Mouse (Mus musculus): ENCODE data around the gene Tcf7l2. TPM values are rescaled to one million over a fixed set of nuclear protein-coding genes. Genes with fewer than 3 reads are reported as not detected.

Gene Tcf7l2
- polyA plus RNA-seq, 1 experiment, result 10.9 TPM

- TF ChIP-seq GATA1 (IDR thresholded peaks at IDR 0.05; ENCODE audit: low read length), result no peak
These were observed 99.0 kb downstream of the Tcf7l2 start for GRCm38 (mm10) chr19:55840499-55841121.

GRCm38 (mm10) chr19:55842046-55842445, 100.4 kb downstream of the Tcf7l2 start:
- TF ChIP-seq GATA1 (IDR thresholded peaks at IDR 0.05; ENCODE audit: low read length), result no peak

GRCm38 (mm10) chr19:55843111-55843887, 101.7 kb downstream of the Tcf7l2 start:
- no peak for TF ChIP-seq GATA1 (IDR thresholded peaks at IDR 0.05; ENCODE audit: low read length)

GRCm38 (mm10) chr19:55845702-55846101, 104.1 kb downstream of the Tcf7l2 start:
- TF ChIP-seq GATA1 (IDR thresholded peaks at IDR 0.05; ENCODE audit: low read length), result no peak

- TF ChIP-seq GATA1 (IDR thresholded peaks at IDR 0.05; ENCODE audit: low read length), result no peak
These were observed 104.6 kb downstream of the Tcf7l2 start for GRCm38 (mm10) chr19:55846256-55846655.

GRCm38 (mm10) chr19:55847043-55847442, 105.4 kb downstream of the Tcf7l2 start:
- no peak for TF ChIP-seq GATA1 (IDR thresholded peaks at IDR 0.05; ENCODE audit: low read length)

- TF ChIP-seq GATA1 (IDR thresholded peaks at IDR 0.05; ENCODE audit: low read length), result no peak
These were observed 108.9 kb downstream of the Tcf7l2 start for GRCm38 (mm10) chr19:55850402-55851078.

GRCm38 (mm10) chr19:55851498-55852324, 110.1 kb downstream of the Tcf7l2 start:
- TF ChIP-seq GATA1 (IDR thresholded peaks at IDR 0.05; ENCODE audit: low read length), result no peak

GRCm38 (mm10) chr19:55854389-55854788, 112.8 kb downstream of the Tcf7l2 start:
- TF ChIP-seq GATA1 (IDR thresholded peaks at IDR 0.05; ENCODE audit: low read length), result no peak

GRCm38 (mm10) chr19:55855571-55855970, 114.0 kb downstream of the Tcf7l2 start:
- no peak for TF ChIP-seq GATA1 (IDR thresholded peaks at IDR 0.05; ENCODE audit: low read length)

GRCm38 (mm10) chr19:55857328-55857727, 115.7 kb downstream of the Tcf7l2 start:
- no peak for TF ChIP-seq GATA1 (IDR thresholded peaks at IDR 0.05; ENCODE audit: low read length)

- peak; percentile 51 for TF ChIP-seq GATA1 (IDR thresholded peaks at IDR 0.05; ENCODE audit: low read length)
These were observed 118.6 kb downstream of the Tcf7l2 start for GRCm38 (mm10) chr19:55860009-55860743.

- no peak for TF ChIP-seq GATA1 (IDR thresholded peaks at IDR 0.05; ENCODE audit: low read length)
These were observed 120.1 kb downstream of the Tcf7l2 start for GRCm38 (mm10) chr19:55861746-55862145.

- no peak for TF ChIP-seq GATA1 (IDR thresholded peaks at IDR 0.05; ENCODE audit: low read length)
These were observed 120.9 kb downstream of the Tcf7l2 start for GRCm38 (mm10) chr19:55862559-55862958.

GRCm38 (mm10) chr19:55865049-55865448, 123.4 kb downstream of the Tcf7l2 start:
- TF ChIP-seq GATA1 (IDR thresholded peaks at IDR 0.05; ENCODE audit: low read length), result no peak

All from G1E-ER4 (cell line).